Mouse (Mus musculus) CD4-positive, CD25-positive, alpha-beta regulatory T cell, adult 4 months (primary cell): Measurements from ENCODE around the gene Scg3. TPM values are rescaled to one million over a fixed set of nuclear protein-coding genes. Genes with fewer than 3 reads are reported as not detected.

Source experiments
- ATAC-seq: one replicate; pipeline ENCODE4 v1.8.0; 2017
- polyA plus RNA-seq, 2 experiments: library from polyadenylated mRNA; unstranded; fragments of 100-300 nt; shearing (Covaris generic); gene quantifications; one replicate each; pipeline ENCODE4 v1.2.1; 2017

Scg3 gene
- polyA plus RNA-seq, 2 experiments from 2014 or later = not detected

- ATAC-seq = peak; percentile 71
Measured at GRCm38 (mm10) chr9:75625556-75626307, 58.1 kb downstream of the Scg3 start, which contains the start of gene Lysmd2. Gene Lysmd2 (plus strand): TSS chr9:75625741.

- ATAC-seq = peak; percentile 41
Measured at GRCm38 (mm10) chr9:75624983-75625555, 58.8 kb downstream of the Scg3 start.

- peak; percentile 28 for ATAC-seq
Measured at GRCm38 (mm10) chr9:75621428-75621827, 62.4 kb downstream of the Scg3 start.

GRCm38 (mm10) chr9:75619761-75620160 lies 64.1 kb downstream of the Scg3 start:
- ATAC-seq = peak; percentile 38

- no peak for ATAC-seq
Measured at GRCm38 (mm10) chr9:75618836-75619400, 64.9 kb downstream of the Scg3 start.

GRCm38 (mm10) chr9:75616560-75616959 lies 67.3 kb downstream of the Scg3 start:
- ATAC-seq = no peak

GRCm38 (mm10) chr9:75610571-75611493 lies 73.0 kb downstream of the Scg3 start, which contains the start of gene Tmod2:
Gene Tmod2 (minus strand): TSS chr9:75611325.
- no peak for ATAC-seq

- no peak for ATAC-seq
Measured at GRCm38 (mm10) chr9:75609965-75610364, 73.9 kb downstream of the Scg3 start.

- no peak for ATAC-seq
Measured at GRCm38 (mm10) chr9:75609505-75609904, 74.4 kb downstream of the Scg3 start.

GRCm38 (mm10) chr9:75607496-75607895 lies 76.4 kb downstream of the Scg3 start:
- no peak for ATAC-seq

GRCm38 (mm10) chr9:75601510-75601909 lies 82.3 kb downstream of the Scg3 start:
- no peak for ATAC-seq

- no peak for ATAC-seq
Measured at GRCm38 (mm10) chr9:75600166-75600934, 83.5 kb downstream of the Scg3 start.

GRCm38 (mm10) chr9:75599191-75599841 lies 84.5 kb downstream of the Scg3 start:
- no peak for ATAC-seq

GRCm38 (mm10) chr9:75597596-75597995 lies 86.3 kb downstream of the Scg3 start:
- no peak for ATAC-seq

- no peak for ATAC-seq
Measured at GRCm38 (mm10) chr9:75597036-75597435, 86.8 kb downstream of the Scg3 start.

- no peak for ATAC-seq
Measured at GRCm38 (mm10) chr9:75593481-75593880, 90.4 kb downstream of the Scg3 start.

Other genes with a start within 250 kb of the Scg3 start
- gene Leo1, start 242.5 kb downstream of the Scg3 start, polyA plus RNA-seq = 10 to 100 TPM; 31.7 to 40.8 TPM
- gene Tmod3, start 124.4 kb downstream of the Scg3 start, polyA plus RNA-seq = 100 to 1,000 TPM; 147 to 187 TPM
- under 1 TPM in 1 of 2 experiments, not detected in 1; 0.29 TPM for gene Tmod2, start 72.7 kb downstream of the Scg3 start, polyA plus RNA-seq
- 1 to 10 TPM; 3.9 to 5.6 TPM for gene Lysmd2, start 58.3 kb downstream of the Scg3 start, polyA plus RNA-seq
- gene Bmp5, start 91.3 kb upstream of the Scg3 start, polyA plus RNA-seq = not detected